18 mouse cellular contexts compared by ENCODE assay signal in genomic region chr16:22890683-22891510, GRCm38 (mm10). TPM values are rescaled to one million over a fixed set of nuclear protein-coding genes. Genes with fewer than 3 reads are reported as not detected.
DNase-seq lines count a peak whose midpoint lies in the region; ATAC-seq and TF ChIP-seq lines count a peak whose summit lies in the region.
"Had no signal": no experiment of that assay in that cellular context is flagged by ENCODE, and none has a peak within 500 bp of the region (broad histone marks: within the 10 kb centered on the region; RNA-seq: fewer than 3 reads in every experiment).

Ahsg (plus strand) TSS chr16:22891277.

- no peak within 1 kb of the TSS for H3K4me2 ChIP-seq in kidney, embryonic 16.5 days (replicated peaks; ENCODE audit: low read depth, low read length)
- no peak within 1 kb of the TSS for H3K4me2 ChIP-seq in kidney, embryonic 14.5 days (replicated peaks; ENCODE audit: low read depth, low read length)
- H3K4me2 ChIP-seq in liver, embryonic 13.5 days, result peak within 1 kb of the TSS; percentile 21; the same call in 1 of the 2 replicates
- H3K4me2 ChIP-seq: embryonic facial prominence, embryonic 12.5 days; hindbrain, embryonic 13.5 days; midbrain, embryonic 11.5 days had no signal

- no peaks in the 10 kb centered on the region; the same call in 1 of the 2 replicates for H3K4me1 ChIP-seq in kidney, embryonic 16.5 days (ENCODE audit: insufficient read depth, low read length)
- H3K4me1 ChIP-seq in kidney, embryonic 14.5 days (ENCODE audit: control insufficient read depth, insufficient read depth, low read length), result no peaks in the 10 kb centered on the region
- peaks cover 24% of the 10 kb centered on the region for H3K4me1 ChIP-seq in liver, embryonic 13.5 days (replicated peaks)
- no peaks in the 10 kb centered on the region for H3K4me1 ChIP-seq in cerebellum, adult 2 months (ENCODE audit: control insufficient read depth, insufficient read depth, low read length)
- H3K4me1 ChIP-seq: embryonic facial prominence, embryonic 12.5 days; hindbrain, embryonic 13.5 days had no signal

- H3K27ac ChIP-seq in kidney, embryonic 16.5 days (ENCODE audit: low read length), result no peak within 1 kb of the TSS
- no peak within 1 kb of the TSS for H3K27ac ChIP-seq in kidney, embryonic 14.5 days (ENCODE audit: low read depth, low read length)
- H3K27ac ChIP-seq in liver, embryonic 13.5 days, result peak within 1 kb of the TSS; percentile 74
- no peak within 1 kb of the TSS for H3K27ac ChIP-seq in cerebellum, adult 2 months (ENCODE audit: insufficient read depth, low read length)
- H3K27ac ChIP-seq: embryonic facial prominence, embryonic 12.5 days; hindbrain, embryonic 13.5 days; left cerebral cortex, adult 2 months had no signal

- no peak for TF ChIP-seq POLR2A in cerebellum, adult 2 months (IDR thresholded peaks at IDR 0.05; ENCODE audit: borderline replicate concordance, insufficient read depth, low read length)

- no peaks in the 10 kb centered on the region for H3K9me3 ChIP-seq in kidney, embryonic 16.5 days (ENCODE audit: low read length)
- no peaks in the 10 kb centered on the region for H3K9me3 ChIP-seq in kidney, embryonic 14.5 days (ENCODE audit: control insufficient read depth, low read length)
- H3K9me3 ChIP-seq in liver, embryonic 13.5 days (replicated peaks), result no peaks in the 10 kb centered on the region
- H3K9me3 ChIP-seq: embryonic facial prominence, embryonic 12.5 days; hindbrain, embryonic 13.5 days had no signal

- DNase-seq in adrenal gland, postnatal 14 days, result no peak
- no peak for DNase-seq in adrenal gland, postnatal 25 days
- DNase-seq in liver, embryonic 13.5 days, result no peak
- DNase-seq in cerebellum, adult 2 months, result no peak
- DNase-seq in retina, embryonic 14.5 days (ENCODE audit: low spot score), result no peak
- DNase-seq in layer of hippocampus, adult 9-10 months (ENCODE audit: low spot score), result no peak
- DNase-seq: cerebellum, adult 11 months; cerebellum, postnatal 36 days; kidney, adult 18-20 months; thymus, postnatal 14 days had no signal

- H3K27me3 ChIP-seq in kidney, embryonic 16.5 days (ENCODE audit: insufficient read depth, low read length), result no peaks in the 10 kb centered on the region
- H3K27me3 ChIP-seq in kidney, embryonic 14.5 days (ENCODE audit: control insufficient read depth, insufficient read depth, low read length), result no peaks in the 10 kb centered on the region
- H3K27me3 ChIP-seq in liver, embryonic 13.5 days, result no peaks in the 10 kb centered on the region
- no peaks in the 10 kb centered on the region for H3K27me3 ChIP-seq in cerebellum, adult 2 months (ENCODE audit: control insufficient read depth, insufficient read depth, low read length)
- H3K27me3 ChIP-seq: embryonic facial prominence, embryonic 12.5 days; hindbrain, embryonic 13.5 days had no signal

- ATAC-seq in kidney, embryonic 16.5 days (ENCODE audit: low FRiP score, low TSS enrichment), result no peak
- ATAC-seq in kidney, embryonic 14.5 days (ENCODE audit: low FRiP score, low TSS enrichment), result no peak
- peak; percentile 22; the same call in 1 of the 2 replicates for ATAC-seq in liver, embryonic 13.5 days (ENCODE audit: low read depth)

- H3K4me3 ChIP-seq in kidney, embryonic 16.5 days (ENCODE audit: low read length), result no peak within 1 kb of the TSS
- H3K4me3 ChIP-seq in kidney, embryonic 14.5 days (ENCODE audit: low read length), result no peak within 1 kb of the TSS
- peak within 1 kb of the TSS; percentile 41 for H3K4me3 ChIP-seq in liver, embryonic 13.5 days (replicated peaks)
- no peak within 1 kb of the TSS for H3K4me3 ChIP-seq in cerebellum, adult 2 months (replicated peaks; ENCODE audit: insufficient read depth, low read depth, low read length)
- H3K4me3 ChIP-seq: embryonic facial prominence, embryonic 12.5 days; hindbrain, embryonic 13.5 days; left cerebral cortex, adult 2 months had no signal

- 83% methylated on average over 11 of the region's 11 CpGs for whole genome bisulfite sequencing in kidney, embryonic 16.5 days
- 89% methylated on average over 11 of the region's 11 CpGs for WGBS in kidney, embryonic 14.5 days
- WGBS in liver, embryonic 13.5 days (ENCODE audit: insufficient replicate concordance), result 33% methylated on average over 11 of the region's 11 CpGs
- 74% methylated on average over 11 of the region's 11 CpGs for WGBS in cerebellum, adult 2 months

- no peak within 1 kb of the TSS for H3K9ac ChIP-seq in kidney, embryonic 16.5 days (replicated peaks; ENCODE audit: low read length)
- H3K9ac ChIP-seq in kidney, embryonic 14.5 days (ENCODE audit: low read depth, low read length), result no peak within 1 kb of the TSS
- peak within 1 kb of the TSS; percentile 47 for H3K9ac ChIP-seq in liver, embryonic 13.5 days
- H3K9ac ChIP-seq: embryonic facial prominence, embryonic 12.5 days; hindbrain, embryonic 13.5 days had no signal

- no peak for TF ChIP-seq CTCF in cerebellum, adult 2 months (IDR thresholded peaks at IDR 0.05; ENCODE audit: borderline replicate concordance, insufficient read depth, low read depth, low read length)

- H3K36me3 ChIP-seq in kidney, embryonic 16.5 days (ENCODE audit: insufficient read depth, low read length), result no peaks in the 10 kb centered on the region
- H3K36me3 ChIP-seq in kidney, embryonic 14.5 days (ENCODE audit: control insufficient read depth, insufficient read depth, low read length), result no peaks in the 10 kb centered on the region
- H3K36me3 ChIP-seq in liver, embryonic 13.5 days, result peaks cover 3% of the 10 kb centered on the region; the same call in 1 of the 2 replicates
- H3K36me3 ChIP-seq: embryonic facial prominence, embryonic 12.5 days; hindbrain, embryonic 13.5 days had no signal

RNA-seq across cellular contexts. Expression of gene Ahsg, which starts in this region (rescaled TPM):
- total RNA-seq in adrenal gland, postnatal 14 days (2021), result 223 and 3,596 TPM in 2 replicates
- total RNA-seq in adrenal gland, postnatal 25 days (2021), result 1.6 and 132 TPM in 2 replicates
- polyA plus RNA-seq in kidney, embryonic 16.5 days (2015; fragmentation: Nextera tagmentation; extraction: Ambion mirVana), result 9.5 and 12.6 TPM in 2 replicates
- 0.31 and 1.1 TPM in 2 replicates for polyA plus RNA-seq in kidney, embryonic 14.5 days (2014; fragmentation: Nextera tagmentation; extraction: Ambion mirVana)
- polyA plus RNA-seq in liver, embryonic 13.5 days (2015; fragmentation: Nextera tagmentation; extraction: Ambion mirVana), result 513 TPM in 2 replicates
- polyA plus RNA-seq in cerebellum, adult 2 months (2012; rRNA removed), result not detected in 2 replicates
- total RNA-seq: layer of hippocampus, adult 18-20 months; left cerebral cortex, adult 2 months had no signal
- polyA plus RNA-seq: embryonic facial prominence, embryonic 12.5 days; forebrain, embryonic 11.5 days; hindbrain, embryonic 13.5 days had no signal

Comparison
In these comparisons a context has a peak if more than half of its experiments do, and no peak if none do; other contexts are left out.
1. RNA of gene Ahsg (polyA plus RNA-seq): 513 TPM in liver, embryonic 13.5 days; 9.5 to 12.6 TPM in kidney, embryonic 16.5 days, 0.31 to 1.1 TPM in kidney, embryonic 14.5 days and not detected in cerebellum, adult 2 months; every median in the first group is over 10 times any median in the second.